Mouse (Mus musculus): Measurements from ENCODE around the gene Tnfaip6. TPM values are rescaled to one million over a fixed set of nuclear protein-coding genes. Genes with fewer than 3 reads are reported as not detected.

The Tnfaip6 gene
- polyA plus RNA-seq, 1 experiment, result not detected

- no peak for TF ChIP-seq POLR2A (IDR thresholded peaks at IDR 0.05; ENCODE audit: borderline replicate concordance, control insufficient read depth, low read depth, low read length)
- TF ChIP-seq CTCF (IDR thresholded peaks at IDR 0.05; ENCODE audit: control insufficient read depth, insufficient read depth, low read length), result no peak
- Histone ChIP-seq H3K4me3 (replicated peaks; ENCODE audit: control insufficient read depth, low read depth, low read length) (no peak overlapping the region), H3K4me1 (ENCODE audit: control insufficient read depth, insufficient read depth, low read length) (no peaks in the 10 kb centered on the region), H3K27ac (ENCODE audit: control insufficient read depth, insufficient read depth, low read depth, low read length, poor library complexity) (no peak overlapping the region)
- 77% methylated on average over 1 of the region's 1 CpGs for WGBS
Observed at GRCm38 (mm10) chr2:52057099-52057498, 19.3 kb downstream of the Tnfaip6 start.

DNA sequence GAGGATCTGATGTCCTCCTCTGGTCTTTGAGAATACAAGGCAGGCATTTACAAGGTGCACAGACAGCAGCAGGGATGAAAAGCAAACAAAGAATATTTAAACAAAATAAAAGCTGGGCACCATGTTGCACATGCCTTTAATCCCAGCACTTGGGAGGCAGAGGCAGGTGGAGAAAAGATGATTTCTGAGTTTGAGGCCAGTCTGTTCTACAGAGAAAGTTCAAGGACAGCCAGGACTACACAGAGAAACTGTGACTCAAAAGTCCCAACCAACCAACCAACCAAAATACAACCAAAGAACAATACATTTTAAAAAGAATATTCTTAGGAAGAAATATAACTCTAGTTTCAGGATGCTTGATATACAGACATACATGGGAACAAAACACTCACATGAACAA, 19.9 kb downstream of the Tnfaip6 start:
- TF ChIP-seq POLR2A (IDR thresholded peaks at IDR 0.05; ENCODE audit: borderline replicate concordance, control insufficient read depth, low read depth, low read length), result no peak
- TF ChIP-seq CTCF (IDR thresholded peaks at IDR 0.05; ENCODE audit: control insufficient read depth, insufficient read depth, low read length), result no peak
- no peak overlapping the region for H3K27ac ChIP-seq (ENCODE audit: control insufficient read depth, insufficient read depth, low read depth, low read length, poor library complexity)
- H3K4me3 ChIP-seq (replicated peaks; ENCODE audit: control insufficient read depth, low read depth, low read length), result no peak overlapping the region
- H3K4me1 ChIP-seq (ENCODE audit: control insufficient read depth, insufficient read depth, low read length), result no peaks in the 10 kb centered on the region

DNA sequence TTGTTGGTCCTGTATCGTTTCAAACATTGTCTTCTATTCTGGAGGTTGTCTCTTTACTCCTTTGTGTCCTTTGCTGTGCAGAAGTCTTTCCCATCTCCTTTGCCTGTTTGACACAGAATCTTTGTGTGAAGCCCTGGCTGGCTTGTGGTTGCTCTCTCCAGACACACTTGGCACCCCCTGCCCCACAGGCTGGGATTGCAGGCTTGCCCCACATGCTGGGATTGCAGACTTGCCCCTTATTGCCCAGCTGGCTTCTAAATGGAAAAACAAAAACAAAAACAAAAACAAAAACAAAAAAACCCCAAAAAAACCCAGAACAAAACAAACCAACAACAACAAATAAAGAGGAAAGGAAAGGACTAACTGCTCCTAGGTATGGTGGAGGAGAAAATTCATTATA, 30.8 kb downstream of the Tnfaip6 start:
- H3K4me3 ChIP-seq (replicated peaks; ENCODE audit: control insufficient read depth, low read depth, low read length), result no peak overlapping the region
- TF ChIP-seq CTCF (IDR thresholded peaks at IDR 0.05; ENCODE audit: control insufficient read depth, insufficient read depth, low read length) (no peak), POLR2A (IDR thresholded peaks at IDR 0.05; ENCODE audit: borderline replicate concordance, control insufficient read depth, low read depth, low read length) (no peak)
- 81% methylated on average over 1 of the region's 1 CpGs for WGBS
- H3K27ac ChIP-seq (ENCODE audit: control insufficient read depth, insufficient read depth, low read depth, low read length, poor library complexity), result no peak overlapping the region
- H3K4me1 ChIP-seq (ENCODE audit: control insufficient read depth, insufficient read depth, low read length), result no peaks in the 10 kb centered on the region; the same call in 1 of the 2 replicates

DNA sequence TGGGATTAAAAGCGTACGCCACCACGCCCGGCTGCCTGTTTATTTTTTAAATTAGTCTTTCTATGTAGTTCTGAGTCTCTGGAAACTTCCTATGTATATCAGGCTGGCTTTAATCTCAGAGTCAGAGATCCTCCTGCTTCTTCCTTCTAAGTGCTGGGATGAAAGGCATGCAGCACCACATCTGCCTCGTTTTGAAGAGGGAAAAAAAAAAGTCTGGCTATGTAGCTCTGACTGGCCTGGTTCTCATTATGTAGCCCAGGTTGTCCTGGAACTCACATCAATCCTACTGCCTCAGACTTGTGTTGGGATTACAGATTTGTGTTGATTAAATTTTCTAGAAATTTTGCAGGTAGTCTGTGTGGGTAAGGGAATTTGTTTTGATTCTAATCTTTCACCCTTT, 33.0 kb downstream of the Tnfaip6 start:
- Histone ChIP-seq H3K4me1 (ENCODE audit: control insufficient read depth, insufficient read depth, low read length) (no peaks in the 10 kb centered on the region; the same call in none of the 2 replicates), H3K27ac (ENCODE audit: control insufficient read depth, insufficient read depth, low read depth, low read length, poor library complexity) (no peak overlapping the region), H3K4me3 (replicated peaks; ENCODE audit: control insufficient read depth, low read depth, low read length) (no peak overlapping the region)
- 86% methylated on average over 5 of the region's 5 CpGs for WGBS
- TF ChIP-seq POLR2A (IDR thresholded peaks at IDR 0.05; ENCODE audit: borderline replicate concordance, control insufficient read depth, low read depth, low read length) (no peak), CTCF (IDR thresholded peaks at IDR 0.05; ENCODE audit: control insufficient read depth, insufficient read depth, low read length) (no peak)

DNA sequence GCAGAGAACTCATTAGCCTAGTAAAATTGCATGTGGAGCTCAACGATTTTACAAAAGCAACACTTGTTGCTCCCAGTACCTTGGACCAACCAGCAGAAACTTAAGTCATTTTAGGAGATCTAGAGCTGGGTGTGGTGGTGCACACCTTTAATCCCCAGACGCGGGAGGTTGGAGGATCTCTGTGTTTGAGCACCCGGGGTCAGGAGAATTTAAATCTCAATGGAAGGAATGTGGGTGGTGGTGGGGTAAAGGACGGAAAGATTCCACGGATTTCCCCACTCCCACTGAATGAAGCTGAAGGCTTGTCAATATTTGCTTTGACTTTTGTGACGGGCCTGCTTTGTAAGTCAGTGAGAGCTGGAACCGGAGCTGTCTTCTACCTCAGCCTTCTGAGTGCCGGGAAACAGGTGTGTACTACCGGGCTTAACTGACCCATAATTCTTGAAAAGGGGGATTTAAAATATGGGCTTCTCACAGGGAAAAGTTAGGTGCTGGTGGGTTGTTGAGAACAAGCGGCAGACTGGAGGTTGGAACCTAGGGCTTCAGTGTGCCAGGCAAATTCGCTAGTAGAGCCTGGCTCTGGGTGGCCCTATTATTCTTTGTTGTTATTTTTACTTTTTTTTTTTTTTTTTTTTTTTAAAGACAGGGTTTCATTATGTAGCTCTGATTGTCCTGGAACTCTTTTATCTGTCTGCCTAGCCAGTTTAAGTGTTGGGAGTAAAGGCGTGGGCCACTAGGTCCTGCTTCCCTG, 33.6 kb downstream of the Tnfaip6 start:
- H3K4me1 ChIP-seq (ENCODE audit: control insufficient read depth, insufficient read depth, low read length), result no peaks in the 10 kb centered on the region; the same call in none of the 2 replicates
- no peak overlapping the region for H3K27ac ChIP-seq (ENCODE audit: control insufficient read depth, insufficient read depth, low read depth, low read length, poor library complexity)
- no peak for TF ChIP-seq POLR2A (IDR thresholded peaks at IDR 0.05; ENCODE audit: borderline replicate concordance, control insufficient read depth, low read depth, low read length)
- no peak for TF ChIP-seq CTCF (IDR thresholded peaks at IDR 0.05; ENCODE audit: control insufficient read depth, insufficient read depth, low read length)
- no peak overlapping the region for H3K4me3 ChIP-seq (replicated peaks; ENCODE audit: control insufficient read depth, low read depth, low read length)
- 88% methylated on average over 13 of the region's 13 CpGs for WGBS

- H3K4me3 ChIP-seq (replicated peaks; ENCODE audit: control insufficient read depth, low read depth, low read length), result peak overlapping the region; percentile 64
- WGBS, result 28% methylated on average over 10 of the region's 10 CpGs
- no peak for TF ChIP-seq POLR2A (IDR thresholded peaks at IDR 0.05; ENCODE audit: borderline replicate concordance, control insufficient read depth, low read depth, low read length)
- no peak for TF ChIP-seq CTCF (IDR thresholded peaks at IDR 0.05; ENCODE audit: control insufficient read depth, insufficient read depth, low read length)
- H3K4me1 ChIP-seq (ENCODE audit: control insufficient read depth, insufficient read depth, low read length), result no peaks in the 10 kb centered on the region; the same call in none of the 2 replicates
- no peak overlapping the region for H3K27ac ChIP-seq (ENCODE audit: control insufficient read depth, insufficient read depth, low read depth, low read length, poor library complexity)
Observed at GRCm38 (mm10) chr2:52072065-52072490, 34.3 kb downstream of the Tnfaip6 start.

GRCm38 (mm10) chr2:52072491-52073140, 34.8 kb downstream of the Tnfaip6 start, which contains the start of gene Rif1:
Gene Rif1, plus strand, starts transcription at chr2:52072832.
- H3K27ac ChIP-seq (ENCODE audit: control insufficient read depth, insufficient read depth, low read depth, low read length, poor library complexity), result peak within 1 kb of the TSS; percentile 75; the same call in 1 of the 2 replicates
- H3K4me1 ChIP-seq (ENCODE audit: control insufficient read depth, insufficient read depth, low read length), result no peaks in the 10 kb centered on the region; the same call in none of the 2 replicates
- TF ChIP-seq POLR2A (IDR thresholded peaks at IDR 0.05; ENCODE audit: borderline replicate concordance, control insufficient read depth, low read depth, low read length), result peak; percentile 25; the same call in 1 of the 2 replicates
- TF ChIP-seq CTCF (IDR thresholded peaks at IDR 0.05; ENCODE audit: control insufficient read depth, insufficient read depth, low read length), result no peak
- under 1% methylated on average over 69 of the region's 72 CpGs for WGBS
- H3K4me3 ChIP-seq (replicated peaks; ENCODE audit: control insufficient read depth, low read depth, low read length), result peak within 1 kb of the TSS; percentile 64

All from bone marrow, adult 2 months (tissue).